Mouse (Mus musculus) cerebellum, postnatal 25 days (tissue): ENCODE measurements around the gene Ctbp1.

ENCODE experiments used
- DNase-seq, 2 experiments: peaks; one replicate each; pipeline ENCODE4 v3.0.0; 2021; ENCODE audit warnings: mixed read lengths in 2 of 2

Ctbp1 gene

DNA sequence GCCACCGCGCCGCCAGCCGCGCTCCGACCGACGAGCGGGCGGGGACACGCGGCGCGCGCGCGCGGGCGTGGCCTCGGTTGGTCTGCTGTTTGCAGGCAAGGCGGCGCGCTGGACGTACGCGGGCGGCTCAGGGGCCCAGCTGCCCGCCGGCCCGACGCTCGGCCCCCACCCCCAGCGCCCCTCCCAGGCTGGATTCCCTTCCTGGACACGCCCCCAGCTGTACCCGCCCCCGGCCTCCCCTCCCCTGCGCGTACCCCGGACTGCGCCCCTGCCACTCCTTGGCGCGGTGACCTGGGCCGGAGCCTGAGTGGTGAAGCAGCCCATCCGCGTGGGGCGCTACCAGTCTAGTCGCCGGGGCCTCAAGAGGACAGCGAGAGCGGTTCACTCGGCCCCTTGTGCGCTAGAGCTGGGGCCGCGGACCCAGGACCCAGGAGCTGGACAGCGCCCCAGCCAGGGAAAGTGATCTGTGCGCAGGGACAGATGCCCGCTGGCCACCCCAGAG is at the start of gene Ctbp1:
Ctbp1 (minus strand) TSS at position 42 of the 502 bp plus-strand sequence.
- peak; percentile 95 to 97 for DNase-seq

GRCm38 (mm10) chr5:33324491-33324890 is 49.7 kb upstream of the Ctbp1 start:
- DNase-seq, result no peak

GRCm38 (mm10) chr5:33312192-33312591 is 37.4 kb upstream of the Ctbp1 start:
- DNase-seq, result no peak

DNA sequence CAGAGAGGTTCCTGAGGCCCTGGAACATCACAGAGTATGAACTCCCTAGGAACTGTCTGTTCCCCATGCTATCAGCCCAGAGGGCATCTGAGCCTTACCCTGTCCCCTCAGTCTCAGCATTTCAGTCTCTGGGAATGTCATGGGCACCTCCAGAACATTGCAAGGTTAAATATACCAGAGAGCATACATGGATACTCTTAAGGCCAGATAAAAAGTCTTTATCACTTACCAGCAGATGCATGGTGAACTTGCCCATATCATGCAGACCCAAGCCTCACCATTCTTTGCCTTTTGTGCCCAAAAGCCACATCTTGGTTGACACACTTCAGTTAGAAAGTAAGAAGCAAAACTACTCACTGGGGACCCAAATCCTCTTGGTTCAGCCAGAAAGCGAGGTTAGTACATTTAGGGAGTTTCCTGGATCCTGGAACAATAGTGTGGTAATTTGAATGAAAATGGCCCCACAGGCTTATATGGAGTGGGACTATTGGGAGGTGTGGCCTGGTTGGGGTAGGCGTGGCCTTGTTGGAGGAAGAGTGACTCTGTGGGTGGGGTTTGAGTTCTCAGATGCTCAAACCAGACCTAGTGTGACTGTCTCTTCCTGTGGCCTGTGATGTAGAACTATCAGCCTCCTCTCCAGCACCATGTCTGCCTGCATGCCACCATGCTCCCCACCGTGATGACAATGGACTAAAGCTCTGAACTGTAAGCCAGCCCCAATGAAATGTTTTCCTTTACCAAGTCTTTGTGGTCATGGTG is 36.1 kb upstream of the Ctbp1 start:
- DNase-seq, result no peak

DNA sequence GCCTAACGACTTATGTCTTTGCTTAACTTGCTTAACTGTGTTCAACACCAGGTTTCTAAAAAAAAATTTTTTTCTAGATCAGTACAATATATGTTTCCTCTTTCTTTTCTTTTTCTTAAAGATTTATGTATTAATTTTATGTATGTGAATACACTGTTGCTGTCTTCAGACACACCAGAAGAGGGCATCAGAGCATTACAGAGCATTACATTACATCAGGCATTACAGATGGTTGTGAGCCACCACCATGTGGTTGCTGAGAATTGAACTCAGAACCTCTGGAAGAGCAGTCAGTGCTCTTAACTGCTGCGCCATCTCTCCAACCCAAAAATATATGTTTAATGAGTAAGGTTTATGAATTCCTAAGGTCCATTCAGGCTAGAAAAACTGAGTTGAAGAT is 27.0 kb upstream of the Ctbp1 start:
- no peak for DNase-seq

- peak in 1 of 2 experiments; percentile 52 for DNase-seq
Observed at GRCm38 (mm10) chr5:33297164-33297563, 22.4 kb upstream of the Ctbp1 start.

DNA sequence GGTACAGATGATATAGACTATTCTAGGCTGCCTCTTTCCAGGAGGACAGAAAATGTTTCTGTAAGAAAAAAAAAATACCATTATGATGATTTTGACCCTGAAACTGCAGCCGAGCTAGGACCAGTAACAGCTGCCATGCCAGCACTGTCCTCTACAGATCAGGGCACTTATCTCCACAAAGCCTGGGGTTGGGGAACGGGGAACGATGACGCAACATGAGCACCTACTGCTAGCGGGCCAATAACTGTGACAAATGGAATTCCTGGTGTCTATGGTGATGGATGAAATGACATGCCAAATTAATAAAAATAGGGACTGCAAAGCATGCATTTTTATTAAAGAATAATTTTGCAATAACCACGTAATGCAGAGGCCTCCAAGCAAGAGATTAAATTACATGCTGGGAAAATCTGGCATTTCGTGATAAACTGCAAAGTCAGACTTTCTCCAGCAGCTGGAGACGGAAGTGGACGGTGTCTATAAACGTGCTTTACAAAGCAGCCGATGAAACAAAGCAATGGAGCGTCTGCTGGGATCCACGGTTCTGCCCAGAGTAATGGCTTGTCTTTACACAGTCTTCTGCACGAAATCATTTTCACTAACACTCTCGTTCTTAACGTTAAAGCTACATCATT is 19.1 kb upstream of the Ctbp1 start:
- no peak for DNase-seq

GRCm38 (mm10) chr5:33283951-33284350 is 9.2 kb upstream of the Ctbp1 start:
- no peak for DNase-seq

DNA sequence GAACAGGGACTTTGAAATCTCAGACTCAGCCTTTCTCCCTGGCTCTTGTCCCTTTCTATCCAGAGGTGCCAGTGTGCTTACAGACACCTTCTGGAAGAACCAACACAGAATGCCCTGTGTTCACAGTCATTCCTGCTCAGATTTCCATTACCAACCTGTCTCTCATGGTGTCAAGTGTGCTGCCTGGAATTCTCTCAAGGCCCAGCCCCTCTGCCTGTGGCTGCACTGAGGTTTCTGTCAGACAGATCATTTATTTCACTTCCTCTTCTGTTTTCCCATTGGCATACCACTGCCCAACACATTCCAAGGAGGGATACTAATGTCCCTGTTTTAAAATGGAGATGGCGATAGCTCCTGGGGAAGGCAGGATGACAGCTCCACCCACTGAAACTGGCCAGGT is 6.6 kb upstream of the Ctbp1 start:
- no peak for DNase-seq

DNA sequence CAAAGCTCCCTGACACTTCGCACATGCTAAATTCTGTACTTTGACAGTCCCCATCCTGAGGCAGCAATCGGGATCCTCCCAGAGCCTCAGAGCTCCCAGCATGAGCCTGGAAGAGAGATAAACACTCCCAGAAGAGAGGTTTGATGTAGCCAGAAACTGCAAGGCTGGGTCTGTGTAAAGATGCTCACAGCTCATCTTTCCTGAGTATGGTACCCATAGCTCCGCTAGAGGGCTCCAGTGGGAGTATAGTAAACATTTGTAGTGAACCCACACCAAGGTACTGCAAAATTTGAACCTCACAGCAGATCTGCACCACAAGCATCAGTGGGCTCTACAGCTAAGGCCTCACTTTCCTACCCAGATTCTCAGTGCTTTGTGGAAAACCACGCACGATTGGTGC is 4.2 kb upstream of the Ctbp1 start:
- peak; percentile 44 to 72 for DNase-seq

- no peak for DNase-seq
Observed at GRCm38 (mm10) chr5:33277286-33277685, 2.5 kb upstream of the Ctbp1 start.

DNA sequence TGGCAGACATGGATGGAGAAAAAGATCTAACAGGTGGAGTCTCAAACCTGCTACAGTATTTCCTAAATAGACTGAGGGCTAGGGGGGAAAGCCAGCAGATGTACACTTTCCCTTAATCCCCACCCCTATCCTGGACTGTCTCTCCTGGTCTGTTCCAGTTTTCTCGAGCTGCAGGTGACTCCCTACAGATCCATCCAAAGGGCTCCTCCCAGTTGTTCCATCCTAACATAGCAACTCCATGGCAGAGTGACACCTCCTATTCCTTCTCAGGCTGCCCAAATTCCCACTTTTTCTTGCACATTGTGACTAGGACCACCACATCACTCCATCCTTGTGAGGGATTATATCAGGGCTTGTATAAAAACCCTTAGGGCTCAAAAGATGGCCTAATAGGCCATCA is 960 bp upstream of the Ctbp1 start:
- no peak for DNase-seq

GRCm38 (mm10) chr5:33274085-33274952 is 475 bp downstream of the Ctbp1 start:
- peak; percentile 95 to 97 for DNase-seq

DNA sequence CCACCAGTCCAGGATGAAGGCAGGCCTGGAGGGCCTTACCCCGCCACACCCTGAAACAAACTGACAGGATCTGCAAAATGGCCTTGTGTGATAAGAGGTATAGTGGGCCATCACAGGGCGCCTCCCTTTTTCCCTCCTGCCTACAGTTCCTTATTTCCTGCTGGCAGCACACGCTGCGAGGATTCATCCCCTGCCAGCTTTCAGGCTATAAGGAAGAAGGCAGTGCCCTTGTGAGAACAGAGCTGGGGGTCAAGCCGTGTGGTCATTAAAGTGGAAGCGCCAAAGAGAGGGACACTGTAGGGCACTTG is 1.1 kb downstream of the Ctbp1 start:
- DNase-seq, result no peak

GRCm38 (mm10) chr5:33272845-33273776 is 1.7 kb downstream of the Ctbp1 start:
- DNase-seq, result no peak

- no peak for DNase-seq
Observed at GRCm38 (mm10) chr5:33272146-33272545, 2.6 kb downstream of the Ctbp1 start.

- DNase-seq, result peak; percentile 92 to 94
Observed at GRCm38 (mm10) chr5:33270568-33270967, 4.2 kb downstream of the Ctbp1 start.

DNA sequence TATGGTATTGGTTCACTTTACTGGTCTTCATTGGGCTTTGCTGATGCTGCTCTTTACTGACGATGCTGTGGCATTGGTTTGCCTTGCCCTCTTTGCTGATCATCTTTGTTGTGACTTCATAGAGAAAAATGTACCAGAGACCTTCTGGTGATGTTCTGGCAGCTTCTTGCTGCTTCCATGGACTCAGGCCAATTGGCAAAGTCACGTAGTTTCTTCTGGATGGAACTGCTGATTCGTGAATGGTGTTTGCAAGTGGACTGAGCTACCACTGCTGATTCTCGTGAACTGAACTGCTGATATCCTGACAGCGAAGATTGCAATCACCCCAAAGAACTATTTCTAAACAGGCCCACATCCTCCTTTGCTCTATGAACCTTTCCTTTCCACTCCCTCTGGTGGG is 20.4 kb downstream of the Ctbp1 start:
- DNase-seq, result no peak

GRCm38 (mm10) chr5:33248186-33248585 is 26.6 kb downstream of the Ctbp1 start:
- no peak for DNase-seq

DNA sequence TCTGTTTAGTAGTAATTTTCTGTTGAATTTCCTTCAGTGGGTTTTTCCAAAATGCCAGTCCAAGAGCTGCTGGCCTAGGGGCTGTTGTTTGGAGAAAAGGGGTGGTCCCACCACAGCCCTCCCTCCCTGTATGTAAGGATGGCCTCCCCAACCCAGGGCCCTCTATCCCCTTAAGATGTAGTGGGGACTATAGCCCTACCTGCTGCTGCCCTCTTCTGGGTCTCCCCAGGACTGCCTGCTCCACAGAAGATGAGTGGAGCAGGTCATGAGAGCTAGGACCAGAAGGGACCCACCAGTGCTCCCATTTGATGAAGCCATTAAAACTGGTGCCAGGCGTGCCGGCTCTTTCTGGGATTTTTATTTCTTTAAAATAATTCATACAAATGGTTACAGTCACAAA is 27.4 kb downstream of the Ctbp1 start:
- peak; percentile 64 to 76 for DNase-seq

GRCm38 (mm10) chr5:33245701-33246100 is 29.1 kb downstream of the Ctbp1 start:
- peak; percentile 86 to 90 for DNase-seq

DNA sequence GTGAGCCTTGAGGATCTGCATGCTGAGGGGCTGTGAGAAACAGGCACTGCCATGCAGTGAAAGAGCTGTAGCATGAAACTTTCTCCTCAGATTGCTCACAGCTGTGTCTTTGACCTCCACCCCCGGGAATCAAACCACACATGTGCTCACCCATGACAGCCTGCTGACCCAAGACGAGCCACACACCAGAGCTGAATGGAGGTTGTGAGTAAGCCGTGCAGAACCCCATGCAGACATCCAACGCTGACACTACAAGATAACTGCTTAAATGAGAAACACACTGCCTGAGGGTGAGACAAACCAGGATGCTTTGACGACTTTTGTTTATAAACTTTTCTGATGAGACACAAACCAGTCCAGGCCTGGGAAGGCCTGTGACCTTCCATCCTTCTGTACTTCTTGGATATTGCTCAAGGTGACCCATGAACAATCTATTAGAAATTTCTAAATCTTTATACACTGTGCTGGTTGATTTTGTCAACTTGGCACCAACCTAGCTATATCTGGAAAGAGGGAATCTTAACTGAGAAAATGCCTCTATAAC is 30.3 kb downstream of the Ctbp1 start:
- no peak for DNase-seq
